Mouse (Mus musculus) layer of hippocampus, adult 9-11 months (tissue): ENCODE results near the gene Smurf1.

Experiments used
- DNase-seq: peaks from one replicate; pipeline ENCODE4 v3.0.0; 2022

Gene Smurf1

DNA sequence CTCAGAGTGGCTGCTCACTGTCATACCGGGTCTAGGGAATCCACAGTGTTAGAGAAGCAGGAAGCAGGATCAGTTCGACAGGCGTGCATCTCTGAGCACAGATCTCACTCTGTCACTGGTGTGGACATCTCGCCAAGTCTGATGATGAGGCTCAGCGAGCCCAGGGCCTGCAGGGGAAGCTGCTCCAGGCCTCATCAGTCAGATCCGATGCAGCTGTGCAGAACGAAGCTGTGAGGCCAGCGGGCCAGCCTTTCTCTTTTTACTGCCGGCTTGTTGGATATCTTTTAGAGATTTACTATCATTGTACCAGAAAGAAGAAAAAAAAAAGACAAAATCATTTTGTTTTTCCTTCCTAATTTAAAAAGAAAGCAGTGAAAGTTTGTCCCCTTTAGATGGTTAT, 106.4 kb downstream of the Smurf1 start:
- DNase-seq, result no peak

DNA sequence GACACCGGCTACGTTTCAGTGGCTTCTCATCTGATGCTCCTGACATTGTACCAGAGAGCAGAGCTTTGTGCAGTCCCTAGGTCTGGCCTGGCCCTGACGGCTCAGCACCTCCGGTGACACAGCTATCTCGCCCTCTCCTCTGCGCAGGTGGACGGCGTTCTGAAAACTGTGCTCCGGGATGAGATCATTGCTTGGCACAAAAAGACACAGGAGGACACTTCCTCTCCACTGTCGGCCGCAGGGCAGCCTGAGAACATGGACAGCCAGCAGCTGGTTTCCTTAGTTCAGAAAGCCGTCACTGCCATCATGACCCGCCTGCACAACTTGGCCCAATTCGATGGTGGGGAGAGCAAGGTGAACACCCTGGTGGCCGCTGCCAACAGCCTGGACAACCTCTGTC, 107.1 kb downstream of the Smurf1 start:
- no peak for DNase-seq

GRCm38 (mm10) chr5:144855936-144856335, 109.7 kb downstream of the Smurf1 start:
- no peak for DNase-seq

- no peak for DNase-seq
These were observed 111.7 kb downstream of the Smurf1 start for GRCm38 (mm10) chr5:144853931-144854330.

- no peak for DNase-seq
These were observed 113.8 kb downstream of the Smurf1 start for GRCm38 (mm10) chr5:144851820-144852219.

GRCm38 (mm10) chr5:144849932-144850331, 115.7 kb downstream of the Smurf1 start:
- DNase-seq, result no peak

DNA sequence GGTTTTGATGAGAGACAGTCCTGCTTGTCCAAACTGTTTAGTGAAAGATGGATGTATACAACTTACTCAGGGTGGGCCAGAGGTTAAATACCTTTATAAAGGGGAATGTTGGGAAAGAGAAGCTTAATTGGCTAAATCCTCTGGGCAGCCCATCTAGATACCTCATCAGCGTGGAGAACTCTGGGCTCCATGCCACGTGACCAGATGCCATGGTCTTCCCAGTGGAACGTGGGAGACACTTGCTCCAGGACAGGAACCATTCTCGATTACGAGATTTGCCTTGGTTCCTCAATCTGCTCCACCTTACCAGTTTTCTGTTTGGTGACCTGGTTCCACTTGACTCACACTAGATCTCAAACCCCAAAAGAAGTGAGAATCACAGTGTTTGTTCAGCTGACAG, 116.9 kb downstream of the Smurf1 start:
- no peak for DNase-seq

DNA sequence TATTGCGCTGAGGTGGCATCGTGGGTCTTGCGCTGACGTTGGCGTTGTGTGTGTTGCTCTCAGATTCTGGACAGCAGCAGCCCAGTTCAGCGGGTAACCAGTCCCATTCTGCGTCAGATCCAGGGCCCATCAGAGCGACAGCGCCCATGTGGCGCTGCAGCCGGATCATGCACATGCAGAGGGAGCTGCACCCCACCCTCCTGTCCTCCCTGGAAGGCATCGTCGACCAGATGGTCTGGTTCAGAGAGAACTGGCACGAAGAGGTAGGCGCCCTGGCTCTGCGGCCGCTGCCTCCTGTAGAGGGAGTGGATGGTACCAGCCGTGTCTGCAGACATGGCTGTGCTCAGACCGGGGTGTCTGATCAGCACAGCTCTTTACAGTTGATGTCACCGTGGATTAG, 120.3 kb downstream of the Smurf1 start:
- no peak for DNase-seq

DNA sequence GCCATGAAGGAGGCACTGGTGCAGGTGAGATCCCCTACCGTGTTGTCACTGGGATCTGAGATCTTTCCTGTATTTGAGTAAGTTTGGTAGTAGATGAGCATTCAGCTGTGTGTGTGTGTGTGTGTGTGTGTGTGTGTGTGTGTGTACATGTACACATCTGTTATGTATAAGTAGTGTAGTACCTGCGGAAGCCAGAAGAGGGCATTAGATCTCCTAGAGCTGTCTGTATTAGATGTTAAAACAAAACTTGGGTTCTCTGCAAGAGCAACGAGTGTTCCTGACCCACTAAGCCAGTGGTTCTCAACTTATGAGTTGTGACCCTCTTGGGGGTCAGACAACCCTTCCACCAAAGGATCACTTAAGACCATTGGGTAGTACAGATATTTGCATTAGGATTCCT, 129.5 kb downstream of the Smurf1 start:
- DNase-seq, result peak; percentile 47

DNA sequence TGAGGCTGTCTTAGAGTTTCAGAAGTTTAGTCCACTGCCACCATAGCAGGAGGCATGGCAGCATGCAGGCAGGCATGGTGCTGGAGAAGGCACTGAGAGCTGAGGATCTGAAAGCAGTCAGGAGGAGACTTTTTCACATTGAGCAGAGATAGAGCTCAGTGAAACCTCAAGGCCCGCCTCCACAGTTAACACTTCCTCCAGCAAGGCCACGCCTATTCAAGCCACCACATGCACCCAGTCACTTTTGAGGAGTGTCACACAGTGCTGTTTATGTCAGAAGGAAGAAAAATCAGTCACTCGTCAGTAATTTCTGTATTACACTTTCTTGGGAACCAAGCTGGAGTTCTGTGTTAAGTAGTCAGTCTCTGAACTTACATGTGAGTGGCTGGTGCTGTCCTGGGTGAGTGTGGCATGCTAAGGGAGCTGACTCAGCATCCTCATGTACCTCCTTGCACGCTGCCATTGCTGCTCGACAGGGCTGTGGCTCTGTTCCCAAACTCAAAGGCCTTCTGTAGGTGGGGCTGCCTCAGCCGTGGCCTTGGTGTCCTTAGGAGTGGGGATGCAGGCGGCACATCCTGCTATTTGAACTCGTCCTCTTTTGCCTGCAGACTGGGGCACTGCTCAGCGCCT, 133.7 kb downstream of the Smurf1 start:
- no peak for DNase-seq

- DNase-seq, result no peak
These were observed 136.0 kb downstream of the Smurf1 start for GRCm38 (mm10) chr5:144829631-144830030.

DNA sequence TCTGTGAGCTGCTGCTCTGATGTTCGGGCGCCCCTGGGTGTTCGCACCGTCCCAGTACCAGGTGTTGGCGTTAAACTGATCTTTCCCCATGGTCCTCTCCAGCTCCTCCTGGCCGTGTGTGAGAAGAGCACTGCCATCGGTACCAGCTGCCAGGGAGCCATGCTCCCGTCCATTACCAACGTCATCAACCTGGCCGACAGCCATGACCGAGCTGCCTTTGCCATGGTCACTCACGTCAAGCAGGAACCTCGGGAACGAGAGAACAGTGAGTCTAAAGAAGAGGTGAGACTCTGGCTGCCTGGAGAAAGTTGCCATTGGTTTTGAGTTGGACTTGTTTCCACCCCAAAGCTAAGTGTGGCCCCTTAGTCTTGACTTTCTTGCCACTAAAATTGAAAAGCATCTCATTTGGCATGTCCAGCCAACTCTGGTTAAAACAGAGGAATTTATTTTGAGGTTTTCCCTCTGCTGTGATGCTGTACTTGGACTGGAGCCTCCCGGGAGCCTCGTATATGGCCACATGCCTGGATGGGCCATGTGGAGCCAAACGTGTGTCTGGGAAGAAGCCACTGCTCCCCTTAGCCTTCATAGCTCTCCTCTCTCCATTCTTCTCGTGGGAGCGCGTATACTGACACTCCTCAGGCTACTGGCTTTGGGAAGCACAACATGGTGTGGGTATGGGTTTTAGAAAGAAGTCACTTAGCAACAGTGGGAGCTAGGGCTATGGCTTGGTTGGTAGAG, 137.1 kb downstream of the Smurf1 start:
- DNase-seq, result no peak
